Mouse (Mus musculus) liver, adult 2 months (tissue): Measurements from ENCODE around the gene Orm1. TPM values are rescaled to one million over a fixed set of nuclear protein-coding genes. Genes with fewer than 3 reads are reported as not detected.

ENCODE experiments used
- DNase-seq: peaks from one replicate; pipeline ENCODE4 v3.0.0-alpha.2; 2011; ENCODE audit warnings: low read depth, low spot score; ENCODE audit errors: extremely low read depth
- H3K27ac ChIP-seq: fragments of 200-500 bp; replicated peaks from 2 replicates; pipeline ENCODE4 v1.5.1; 2012; ENCODE audit warnings: low read depth, mild to moderate bottlenecking, control low read depth, inconsistent platforms, low read length; ENCODE audit not compliant: insufficient read depth
- H3K27me3 ChIP-seq: fragments of 200-500 bp; 2 replicates; pipeline ENCODE4 v1.6.1; 2012; ENCODE audit warnings: mild to moderate bottlenecking, moderate library complexity, low read length, inconsistent platforms; ENCODE audit not compliant: control insufficient read depth, insufficient read depth
- H3K36me3 ChIP-seq: fragments of 200-500 bp; 2 replicates; pipeline ENCODE4 v1.6.1; 2012; ENCODE audit warnings: low read length, inconsistent platforms; ENCODE audit not compliant: control insufficient read depth, insufficient read depth
- H3K4me1 ChIP-seq: fragments of 200-500 bp; 2 replicates; pipeline ENCODE4 v1.6.1; 2011; ENCODE audit warnings: low read length; ENCODE audit not compliant: control insufficient read depth, insufficient read depth
- H3K4me3 ChIP-seq: fragments of 200-500 bp; 2 replicates; pipeline ENCODE4 v1.5.1; 2011; ENCODE audit warnings: low read depth, mild to moderate bottlenecking, control low read depth, low read length, moderate library complexity; ENCODE audit not compliant: insufficient read depth
- H3K79me2 ChIP-seq: fragments of 200-500 bp; 2 replicates; pipeline ENCODE4 v1.6.1; 2012; ENCODE audit warnings: inconsistent platforms, mild to moderate bottlenecking, low read length, moderate library complexity; ENCODE audit not compliant: control insufficient read depth, insufficient read depth
- H3K9ac ChIP-seq: fragments of 200-500 bp; 2 replicates; pipeline ENCODE4 v1.6.1; 2012; ENCODE audit warnings: low read depth, mild to moderate bottlenecking, control low read depth, inconsistent platforms, low read length
- CTCF ChIP-seq: fragments of 200-500 bp; IDR thresholded peaks from 2 replicates; pipeline ENCODE4 v1.5.1; 2011; ENCODE audit warnings: low read depth, low read length, control low read depth
- POLR2A ChIP-seq: fragments of 200-500 bp; IDR thresholded peaks from 2 replicates; pipeline ENCODE4 v1.6.1; 2011; ENCODE audit warnings: low read length, control low read depth; ENCODE audit not compliant: insufficient read depth; ENCODE audit errors: extremely low read depth
- WGBS: fragments of 180-500 bp; shearing (Covaris S2); methylation state at CpG from one replicate; pipeline ENCODE4 v1.1.7; 2018; 5-methylcytosine and 5-hydroxymethylcytosine counted together
- polyA plus RNA-seq: library from polyadenylated mRNA; depleted of rRNA; stranded (reverse); fragments of >200 nt; gene quantifications from 2 replicates; pipeline ENCODE4 v1.2.3, GENCODE M21; 2012; rRNA removed
- total RNA-seq: library from RNA; depleted of rRNA; stranded (reverse); fragments of >200 nt; gene quantifications from 2 replicates; pipeline ENCODE4 v1.2.3, GENCODE M21; 2014; rRNA removed

Gene Orm1
- total and polyA plus RNA-seq, 2 experiments = 676 to 2,595 TPM

DNA sequence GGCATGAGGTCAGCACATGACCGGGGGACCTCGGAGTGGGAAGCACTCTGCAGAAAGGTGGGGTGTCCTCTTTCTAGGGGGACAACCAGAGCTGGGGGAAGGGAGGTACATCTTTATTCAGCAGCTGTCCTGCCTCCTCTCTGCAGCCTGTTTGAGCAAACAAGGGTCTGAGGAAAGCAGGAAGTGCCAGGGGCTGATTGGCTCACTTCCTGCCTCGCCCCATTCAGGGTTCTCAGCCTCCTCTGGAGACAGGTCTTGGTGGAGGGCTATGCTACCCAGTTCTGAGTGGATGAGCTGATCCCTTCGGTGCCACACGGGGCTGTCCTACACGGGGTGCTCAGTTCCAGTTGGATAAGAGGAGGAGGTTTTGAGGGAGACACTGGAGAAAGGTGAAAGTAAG, 47.0 kb downstream of the Orm1 start:
- no peaks in the 10 kb centered on the region for H3K79me2 ChIP-seq
- TF ChIP-seq POLR2A (no peak), CTCF (no peak)
- H3K4me1 ChIP-seq = no peaks in the 10 kb centered on the region
- no peak for DNase-seq
- no peaks in the 10 kb centered on the region for H3K36me3 ChIP-seq
- no peaks in the 10 kb centered on the region for H3K27me3 ChIP-seq
- H3K9ac ChIP-seq = no peak overlapping the region
- no peak overlapping the region for H3K4me3 ChIP-seq
- H3K27ac ChIP-seq = no peak overlapping the region
- 66% methylated on average over 6 of the region's 6 CpGs for whole genome bisulfite sequencing

Other genes starting within 250 kb of the Orm1 start
- 3,181 and 3,254 TPM in 2 replicates for gene Ambp, start 189.8 kb upstream of the Orm1 start, total RNA-seq
- 2,073 and 2,202 TPM in 2 replicates for gene Ambp, start 189.8 kb upstream of the Orm1 start, polyA plus RNA-seq
- 0.27 and 0.28 TPM in 2 replicates for gene Kif12, start 172.4 kb upstream of the Orm1 start, total RNA-seq
- gene Kif12, start 172.4 kb upstream of the Orm1 start, polyA plus RNA-seq = 0.39 and 0.64 TPM in 2 replicates
- 1.7 and 2.2 TPM in 2 replicates for gene Col27a1, start 130.6 kb upstream of the Orm1 start, total RNA-seq
- gene Col27a1, start 130.6 kb upstream of the Orm1 start, polyA plus RNA-seq = 4.1 and 5.4 TPM in 2 replicates
- gene Orm3, start 11.6 kb downstream of the Orm1 start, total RNA-seq = 1.1 and 14.1 TPM in 2 replicates
- 7.3 and 11.4 TPM in 2 replicates for gene Orm3, start 11.6 kb downstream of the Orm1 start, polyA plus RNA-seq
- gene Orm2, start 17.9 kb downstream of the Orm1 start, total RNA-seq = 27.0 and 55.0 TPM in 2 replicates
- 66.8 and 86.8 TPM in 2 replicates for gene Orm2, start 17.9 kb downstream of the Orm1 start, polyA plus RNA-seq
- 1.0 and 1.4 TPM in 2 replicates for gene Akna, start 58.8 kb downstream of the Orm1 start, total RNA-seq
- gene Akna, start 58.8 kb downstream of the Orm1 start, polyA plus RNA-seq = 1.1 and 1.6 TPM in 2 replicates
- gene Whrn, start 151.4 kb downstream of the Orm1 start, total RNA-seq = 0.20 and 0.37 TPM in 2 replicates
- gene Whrn, start 151.4 kb downstream of the Orm1 start, polyA plus RNA-seq = 0.87 and 0.89 TPM in 2 replicates
- gene Atp6v1g1, start 200.2 kb downstream of the Orm1 start, total RNA-seq = 79.7 and 82.6 TPM in 2 replicates
- gene Atp6v1g1, start 200.2 kb downstream of the Orm1 start, polyA plus RNA-seq = 31.6 and 33.4 TPM in 2 replicates
- 2.9 and 4.4 TPM in 2 replicates for gene Tmem268, start 214.2 kb downstream of the Orm1 start, total RNA-seq
- gene Tmem268, start 214.2 kb downstream of the Orm1 start, polyA plus RNA-seq = 4.0 and 4.7 TPM in 2 replicates